Mouse (Mus musculus) heart, postnatal 0 days (tissue): Measurements from ENCODE around the gene Tlr4.

Experiments
- CTCF ChIP-seq: IDR thresholded peaks from 2 replicates; pipeline ENCODE4 v1.5.1; 2016; ENCODE audit warnings: antibody characterized with exemption, control low read depth, low read depth
- EP300 ChIP-seq: IDR thresholded peaks from 2 replicates; pipeline ENCODE4 v1.6.1; 2016; ENCODE audit warnings: antibody characterized with exemption, low read depth

GRCm38 (mm10) chr4:66873342-66873741 is 46.0 kb downstream of the Tlr4 start:
- TF ChIP-seq CTCF (no peak), EP300 (no peak)
